Mouse (Mus musculus) lung, adult 10 weeks (tissue): ENCODE measurements around the gene Coro1b. TPM values are rescaled to one million over a fixed set of nuclear protein-coding genes. Genes with fewer than 3 reads are reported as not detected.

Source experiments
- polyA plus RNA-seq: library from polyadenylated mRNA; stranded (reverse); fragments of 350-450 nt; fragmentation: Illumina TruSeq; extraction: RNeasy Lipid Tissue Mini Kit (QIAGEN cat#74804); gene quantifications from one replicate; pipeline ENCODE4 v1.2.3, GENCODE M21; 2014; ENCODE audit warnings: low read depth, low replicate concordance; ENCODE audit not compliant: insufficient read depth

Gene Coro1b
- 121 TPM for polyA plus RNA-seq

GRCm38 (mm10) chr19:4148491-4148806, at the start of gene Coro1b:
Gene Coro1b (plus strand): TSS chr19:4148619.

GRCm38 (mm10) chr19:4099837-4100717, 48.3 kb upstream of the Coro1b start, which contains the start of gene Pitpnm1:
Gene Pitpnm1 (plus strand): TSS chr19:4099998.

GRCm38 (mm10) chr19:4125741-4126696, 22.4 kb upstream of the Coro1b start, which contains the start of gene Aip:
Gene Aip (minus strand): TSS chr19:4125858.

GRCm38 (mm10) chr19:4139446-4139845, 9.0 kb upstream of the Coro1b start, which contains the start of gene Gpr152:
Gene Gpr152 (plus strand): TSS chr19:4139787.

GRCm38 (mm10) chr19:4143759-4144268, 4.6 kb upstream of the Coro1b start, which contains the start of gene Cabp4:
Gene Cabp4 (minus strand): TSS chr19:4144033.

GRCm38 (mm10) chr19:4153232-4153654, 4.8 kb downstream of the Coro1b start, which contains the start of gene Ptprcap:
Gene Ptprcap (plus strand): TSS chr19:4153604.

GRCm38 (mm10) chr19:4162646-4163542, 14.5 kb downstream of the Coro1b start, which contains the start of gene Rps6kb2:
Gene Rps6kb2 (minus strand): TSS chr19:4163354.

GRCm38 (mm10) chr19:4175368-4175947, 27.0 kb downstream of the Coro1b start, which contains the start of gene Carns1:
Gene Carns1 (minus strand): TSS chr19:4175479.

GRCm38 (mm10) chr19:4190831-4191334, 42.5 kb downstream of the Coro1b start, which contains the start of gene Tbc1d10c:
Gene Tbc1d10c (minus strand): TSS chr19:4191284.

GRCm38 (mm10) chr19:4191528-4192250, 43.3 kb downstream of the Coro1b start, which contains the start of gene Ppp1ca:
Gene Ppp1ca (plus strand): TSS chr19:4192065.

GRCm38 (mm10) chr19:4201291-4201909, 53.0 kb downstream of the Coro1b start, which contains the start of gene Rad9a:
Gene Rad9a (minus strand): TSS chr19:4201662.

Other genes with a start within 250 kb of the Coro1b start
- 35.0 TPM for gene Tcirg1, start 241.5 kb upstream of the Coro1b start, polyA plus RNA-seq
- gene Ndufs8, start 235.8 kb upstream of the Coro1b start, polyA plus RNA-seq = 140 TPM
- gene Aldh3b1, start 218.8 kb upstream of the Coro1b start, polyA plus RNA-seq = 53.6 TPM
- 56.9 TPM for gene Unc93b1, start 213.4 kb upstream of the Coro1b start, polyA plus RNA-seq
- 0.20 TPM for gene Aldh3b3, start 190.0 kb upstream of the Coro1b start, polyA plus RNA-seq
- gene Aldh3b2, start 176.3 kb upstream of the Coro1b start, polyA plus RNA-seq = 0.83 TPM
- 10.1 TPM for gene Acy3, start 162.0 kb upstream of the Coro1b start, polyA plus RNA-seq
- not detected for gene Tbx10, start 155.9 kb upstream of the Coro1b start, polyA plus RNA-seq
- gene Nudt8, start 148.0 kb upstream of the Coro1b start, polyA plus RNA-seq = 19.1 TPM
- gene Gm49405, start 148.0 kb upstream of the Coro1b start, polyA plus RNA-seq = 0.23 TPM
- 4.9 TPM for gene Doc2g, start 145.3 kb upstream of the Coro1b start, polyA plus RNA-seq
- gene Ndufv1, start 135.8 kb upstream of the Coro1b start, polyA plus RNA-seq = 85.5 TPM
- gene Gstp1, start 110.6 kb upstream of the Coro1b start, polyA plus RNA-seq = 401 TPM
- gene Gstp2, start 102.6 kb upstream of the Coro1b start, polyA plus RNA-seq = 28.2 TPM
- gene Gstp3, start 89.0 kb upstream of the Coro1b start, polyA plus RNA-seq = 10.6 TPM
- gene Cabp2, start 67.0 kb upstream of the Coro1b start, polyA plus RNA-seq = 0.93 TPM
- 128 TPM for gene Cdk2ap2, start 51.4 kb upstream of the Coro1b start, polyA plus RNA-seq
- 24.1 TPM for gene Pitpnm1, start 48.6 kb upstream of the Coro1b start, polyA plus RNA-seq
- gene Aip, start 22.8 kb upstream of the Coro1b start, polyA plus RNA-seq = 110 TPM
- not detected for gene Gpr152, start 8.8 kb upstream of the Coro1b start, polyA plus RNA-seq
- not detected for gene Cabp4, start 4.6 kb upstream of the Coro1b start, polyA plus RNA-seq
- 41.4 TPM for gene Ptprcap, start 5.0 kb downstream of the Coro1b start, polyA plus RNA-seq
- 19.1 TPM for gene Rps6kb2, start 14.7 kb downstream of the Coro1b start, polyA plus RNA-seq
- 2.5 TPM for gene Carns1, start 26.9 kb downstream of the Coro1b start, polyA plus RNA-seq
- gene Tbc1d10c, start 42.7 kb downstream of the Coro1b start, polyA plus RNA-seq = 22.1 TPM
- gene Ppp1ca, start 43.4 kb downstream of the Coro1b start, polyA plus RNA-seq = 290 TPM
- gene Rad9a, start 53.0 kb downstream of the Coro1b start, polyA plus RNA-seq = 12.4 TPM
- gene Clcf1, start 65.6 kb downstream of the Coro1b start, polyA plus RNA-seq = 7.9 TPM
- not detected for gene AC109138.7, start 65.7 kb downstream of the Coro1b start, polyA plus RNA-seq
- gene Pold4, start 83.3 kb downstream of the Coro1b start, polyA plus RNA-seq = 52.0 TPM
- gene Ssh3, start 120.6 kb downstream of the Coro1b start, polyA plus RNA-seq = 12.9 TPM
- gene Ankrd13d, start 134.5 kb downstream of the Coro1b start, polyA plus RNA-seq = 2.9 TPM
- gene Grk2, start 157.6 kb downstream of the Coro1b start, polyA plus RNA-seq = 57.2 TPM
- gene Kdm2a, start 249.7 kb downstream of the Coro1b start, polyA plus RNA-seq = 12.2 TPM